Mouse (Mus musculus): ENCODE results near the gene Gtf2h5. TPM values are rescaled to one million over a fixed set of nuclear protein-coding genes. Genes with fewer than 3 reads are reported as not detected.
A peak's percentile ranks its signal among the peaks of the same experiment; 100 is the strongest.

Gtf2h5 gene
- polyA plus RNA-seq, 1 experiment: 72.8 TPM

GRCm38 (mm10) chr17:6083323-6083890 is 3.8 kb downstream of the Gtf2h5 start:
- no peak for TF ChIP-seq MYOG (IDR thresholded peaks at IDR 0.05; ENCODE audit: control insufficient read depth in 1 of 3, insufficient read depth in 1 of 3, insufficient read length in 2 of 3, low read depth in 2 of 3)
- TF ChIP-seq SRF (IDR thresholded peaks at IDR 0.05; ENCODE audit: control insufficient read depth, insufficient read length, low read depth): no peak
- no peak for TF ChIP-seq MAX (IDR thresholded peaks at IDR 0.05; ENCODE audit: low read depth)
- TF ChIP-seq USF1 (IDR thresholded peaks at IDR 0.05; ENCODE audit: low read depth): no peak
- no peak for TF ChIP-seq REST (IDR thresholded peaks at IDR 0.05; ENCODE audit: insufficient read depth, insufficient read length)
- no peak for TF ChIP-seq E2F4 (IDR thresholded peaks at IDR 0.05; ENCODE audit: insufficient read depth)
- TF ChIP-seq MYOD1 (IDR thresholded peaks at IDR 0.05; ENCODE audit: control insufficient read depth in 1 of 3, insufficient read length in 2 of 3, low read depth in 2 of 3): no peak
- no peak for TF ChIP-seq POLR2A (IDR thresholded peaks at IDR 0.05; ENCODE audit: insufficient read length, low read depth)
- no peak for TF ChIP-seq CEBPB (IDR thresholded peaks at IDR 0.05; ENCODE audit: insufficient read depth, poor library complexity, severe bottlenecking)
- TF ChIP-seq TCF12 (IDR thresholded peaks at IDR 0.05; ENCODE audit: insufficient read depth, poor library complexity, severe bottlenecking): no peak
- no peak for TF ChIP-seq TCF3 (IDR thresholded peaks at IDR 0.05; ENCODE audit: insufficient read length, low read depth)
- TF ChIP-seq POLR2AphosphoS2 (IDR thresholded peaks at IDR 0.05; ENCODE audit: insufficient read length, low read depth): no peak
- Histone ChIP-seq H3K79me2 (ENCODE audit: control insufficient read depth, insufficient read depth) (peaks cover 23% of the 10 kb centered on the region), H3K4me2 (ENCODE audit: low read depth) (no peak overlapping the region), H3K4me3 (no peak overlapping the region), H3K27me3 (ENCODE audit: control insufficient read depth, insufficient read depth, insufficient read length) (no peaks in the 10 kb centered on the region), H3ac (ENCODE audit: control insufficient read depth, insufficient read length) (no peak overlapping the region), H3K36me3 (ENCODE audit: control insufficient read depth, insufficient read depth) (peaks cover 39% of the 10 kb centered on the region)

GRCm38 (mm10) chr17:6091604-6092003 is 12.0 kb downstream of the Gtf2h5 start:
- Histone ChIP-seq H3ac (ENCODE audit: control insufficient read depth, insufficient read length) (no peak overlapping the region), H3K36me3 (ENCODE audit: control insufficient read depth, insufficient read depth) (peaks cover 6% of the 10 kb centered on the region), H3K4me3 (no peak overlapping the region), H3K4me2 (ENCODE audit: low read depth) (no peak overlapping the region), H3K27me3 (ENCODE audit: control insufficient read depth, insufficient read depth, insufficient read length) (no peaks in the 10 kb centered on the region), H3K79me2 (ENCODE audit: control insufficient read depth, insufficient read depth) (no peaks in the 10 kb centered on the region)
- no peak for TF ChIP-seq USF1 (IDR thresholded peaks at IDR 0.05; ENCODE audit: low read depth)
- no peak for TF ChIP-seq TCF3 (IDR thresholded peaks at IDR 0.05; ENCODE audit: insufficient read length, low read depth)
- no peak for TF ChIP-seq MYOG (IDR thresholded peaks at IDR 0.05; ENCODE audit: control insufficient read depth in 1 of 3, insufficient read depth in 1 of 3, insufficient read length in 2 of 3, low read depth in 2 of 3)
- no peak for TF ChIP-seq CEBPB (IDR thresholded peaks at IDR 0.05; ENCODE audit: insufficient read depth, poor library complexity, severe bottlenecking)
- TF ChIP-seq POLR2A (IDR thresholded peaks at IDR 0.05; ENCODE audit: insufficient read length, low read depth): no peak
- no peak for TF ChIP-seq POLR2AphosphoS2 (IDR thresholded peaks at IDR 0.05; ENCODE audit: insufficient read length, low read depth)
- no peak for TF ChIP-seq REST (IDR thresholded peaks at IDR 0.05; ENCODE audit: insufficient read depth, insufficient read length)
- TF ChIP-seq E2F4 (IDR thresholded peaks at IDR 0.05; ENCODE audit: insufficient read depth): no peak
- no peak for TF ChIP-seq TCF12 (IDR thresholded peaks at IDR 0.05; ENCODE audit: insufficient read depth, poor library complexity, severe bottlenecking)
- TF ChIP-seq SRF (IDR thresholded peaks at IDR 0.05; ENCODE audit: control insufficient read depth, insufficient read length, low read depth): no peak

- Histone ChIP-seq H3K36me3 (ENCODE audit: control insufficient read depth, insufficient read depth) (no peaks in the 10 kb centered on the region), H3K4me3 (no peak overlapping the region), H3ac (ENCODE audit: control insufficient read depth, insufficient read length) (no peak overlapping the region), H3K79me2 (ENCODE audit: control insufficient read depth, insufficient read depth) (no peaks in the 10 kb centered on the region), H3K4me2 (ENCODE audit: low read depth) (no peak overlapping the region), H3K27me3 (ENCODE audit: control insufficient read depth, insufficient read depth, insufficient read length) (no peaks in the 10 kb centered on the region)
- TF ChIP-seq USF1 (IDR thresholded peaks at IDR 0.05; ENCODE audit: low read depth) (no peak), REST (IDR thresholded peaks at IDR 0.05; ENCODE audit: insufficient read depth, insufficient read length) (no peak), MYOD1 (IDR thresholded peaks at IDR 0.05; ENCODE audit: control insufficient read depth in 1 of 3, insufficient read length in 2 of 3, low read depth in 2 of 3) (no peak), SRF (IDR thresholded peaks at IDR 0.05; ENCODE audit: control insufficient read depth, insufficient read length, low read depth) (no peak), E2F4 (IDR thresholded peaks at IDR 0.05; ENCODE audit: insufficient read depth) (no peak), MAX (IDR thresholded peaks at IDR 0.05; ENCODE audit: low read depth) (no peak), CEBPB (IDR thresholded peaks at IDR 0.05; ENCODE audit: insufficient read depth, poor library complexity, severe bottlenecking) (no peak), MYOG (IDR thresholded peaks at IDR 0.05; ENCODE audit: control insufficient read depth in 1 of 3, insufficient read depth in 1 of 3, insufficient read length in 2 of 3, low read depth in 2 of 3) (no peak), TCF3 (IDR thresholded peaks at IDR 0.05; ENCODE audit: insufficient read length, low read depth) (no peak), TCF12 (IDR thresholded peaks at IDR 0.05; ENCODE audit: insufficient read depth, poor library complexity, severe bottlenecking) (no peak)
Observed at GRCm38 (mm10) chr17:6095579-6095978, 16.0 kb downstream of the Gtf2h5 start.

GRCm38 (mm10) chr17:6097884-6098283 is 18.3 kb downstream of the Gtf2h5 start:
- H3K79me2 ChIP-seq (ENCODE audit: control insufficient read depth, insufficient read depth): no peaks in the 10 kb centered on the region
- H3K4me2 ChIP-seq (ENCODE audit: low read depth): no peak overlapping the region
- no peaks in the 10 kb centered on the region for H3K36me3 ChIP-seq (ENCODE audit: control insufficient read depth, insufficient read depth)
- H3K27me3 ChIP-seq (ENCODE audit: control insufficient read depth, insufficient read depth, insufficient read length): no peaks in the 10 kb centered on the region
- no peak for TF ChIP-seq CEBPB (IDR thresholded peaks at IDR 0.05; ENCODE audit: insufficient read depth, poor library complexity, severe bottlenecking)
- no peak for TF ChIP-seq MYOG (IDR thresholded peaks at IDR 0.05; ENCODE audit: control insufficient read depth in 1 of 3, insufficient read depth in 1 of 3, insufficient read length in 2 of 3, low read depth in 2 of 3)
- no peak overlapping the region for H3K4me3 ChIP-seq
- no peak overlapping the region for H3ac ChIP-seq (ENCODE audit: control insufficient read depth, insufficient read length)

- no peak overlapping the region for H3K4me3 ChIP-seq
- H3K79me2 ChIP-seq (ENCODE audit: control insufficient read depth, insufficient read depth): peaks cover 4% of the 10 kb centered on the region
- no peak overlapping the region for H3ac ChIP-seq (ENCODE audit: control insufficient read depth, insufficient read length)
- H3K36me3 ChIP-seq (ENCODE audit: control insufficient read depth, insufficient read depth): no peaks in the 10 kb centered on the region
- H3K4me2 ChIP-seq (ENCODE audit: low read depth): no peak overlapping the region
- no peaks in the 10 kb centered on the region for H3K27me3 ChIP-seq (ENCODE audit: control insufficient read depth, insufficient read depth, insufficient read length)
- TF ChIP-seq MYOG (IDR thresholded peaks at IDR 0.05; ENCODE audit: control insufficient read depth in 1 of 3, insufficient read depth in 1 of 3, insufficient read length in 2 of 3, low read depth in 2 of 3) (peak; percentile 24 to 90 (median 81)), POLR2A (IDR thresholded peaks at IDR 0.05; ENCODE audit: insufficient read length, low read depth) (no peak), MYOD1 (IDR thresholded peaks at IDR 0.05; ENCODE audit: control insufficient read depth in 1 of 3, insufficient read length in 2 of 3, low read depth in 2 of 3) (peak; percentile 64 to 92 (median 67)), USF1 (IDR thresholded peaks at IDR 0.05; ENCODE audit: low read depth) (no peak), CEBPB (IDR thresholded peaks at IDR 0.05; ENCODE audit: insufficient read depth, poor library complexity, severe bottlenecking) (no peak), SRF (IDR thresholded peaks at IDR 0.05; ENCODE audit: control insufficient read depth, insufficient read length, low read depth) (no peak), TCF3 (IDR thresholded peaks at IDR 0.05; ENCODE audit: insufficient read length, low read depth) (peak; percentile 50), POLR2AphosphoS2 (IDR thresholded peaks at IDR 0.05; ENCODE audit: insufficient read length, low read depth) (no peak), REST (IDR thresholded peaks at IDR 0.05; ENCODE audit: insufficient read depth, insufficient read length) (no peak), TCF12 (IDR thresholded peaks at IDR 0.05; ENCODE audit: insufficient read depth, poor library complexity, severe bottlenecking) (peak; percentile 80), E2F4 (IDR thresholded peaks at IDR 0.05; ENCODE audit: insufficient read depth) (no peak), MAX (IDR thresholded peaks at IDR 0.05; ENCODE audit: low read depth) (no peak)
Observed at GRCm38 (mm10) chr17:6102287-6102686, 22.7 kb downstream of the Gtf2h5 start.
